Mouse (Mus musculus) yolk sac, embryonic 10.5 days (tissue): ENCODE measurements at regions not wholly inside any gene's neighbourhood (a gene's known extent, or its start where the extent isn't known, plus 50 kb on each side); places are given as distances from the start of the nearest gene placed in this dataset.

Experiments used
- DNase-seq: peaks from one replicate; pipeline ENCODE4 v3.0.0-alpha.2; 2017; ENCODE audit warnings: low spot score

- DNase-seq, result no peak
These were observed 50.4 kb upstream of the Atg10 start for GRCm38 (mm10) chr13:91274131-91274530.

- no peak for DNase-seq
These were observed 50.8 kb upstream of the Atg10 start for GRCm38 (mm10) chr13:91274615-91275014.

- no peak for DNase-seq
These were observed 55.7 kb upstream of the Atg10 start for GRCm38 (mm10) chr13:91279487-91279886.

GRCm38 (mm10) chr13:91295552-91296170 is 71.9 kb upstream of the Atg10 start:
- no peak for DNase-seq

GRCm38 (mm10) chr13:91296521-91297160 is 72.9 kb upstream of the Atg10 start:
- DNase-seq, result no peak

- no peak for DNase-seq
These were observed 78.1 kb upstream of the Atg10 start for GRCm38 (mm10) chr13:91301849-91302248.

- DNase-seq, result no peak
These were observed 82.1 kb upstream of the Atg10 start for GRCm38 (mm10) chr13:91305697-91306405.

GRCm38 (mm10) chr13:91306545-91306944 is 82.8 kb upstream of the Atg10 start:
- DNase-seq, result no peak

- DNase-seq, result no peak
These were observed 89.3 kb upstream of the Atg10 start for GRCm38 (mm10) chr13:91312905-91313571.

- DNase-seq, result no peak
These were observed 98.6 kb upstream of the Atg10 start for GRCm38 (mm10) chr13:91322331-91322730.

GRCm38 (mm10) chr13:91326834-91327233 is 103.1 kb upstream of the Atg10 start:
- no peak for DNase-seq

GRCm38 (mm10) chr13:91334283-91334682 is 110.5 kb upstream of the Atg10 start:
- DNase-seq, result no peak

GRCm38 (mm10) chr13:91344139-91344538 is 115.9 kb upstream of the Ssbp2 start:
- no peak for DNase-seq

- DNase-seq, result no peak
These were observed 111.5 kb upstream of the Ssbp2 start for GRCm38 (mm10) chr13:91348489-91349083.

GRCm38 (mm10) chr13:91352311-91352710 is 107.8 kb upstream of the Ssbp2 start:
- DNase-seq, result peak; percentile 28

- no peak for DNase-seq
These were observed 103.6 kb upstream of the Ssbp2 start for GRCm38 (mm10) chr13:91356516-91356915.

- no peak for DNase-seq
These were observed 100.0 kb upstream of the Ssbp2 start for GRCm38 (mm10) chr13:91360121-91360520.

GRCm38 (mm10) chr13:91365270-91365952 is 94.7 kb upstream of the Ssbp2 start:
- no peak for DNase-seq

GRCm38 (mm10) chr13:91366540-91366939 is 93.5 kb upstream of the Ssbp2 start:
- no peak for DNase-seq

- DNase-seq, result no peak
These were observed 92.1 kb upstream of the Ssbp2 start for GRCm38 (mm10) chr13:91367896-91368556.

GRCm38 (mm10) chr13:91368664-91369063 is 91.4 kb upstream of the Ssbp2 start:
- DNase-seq, result no peak
